Mouse (Mus musculus): ENCODE data around the gene Mtx2. TPM values are rescaled to one million over a fixed set of nuclear protein-coding genes. Genes with fewer than 3 reads are reported as not detected.

Mtx2 gene
- polyA plus RNA-seq (2012; rRNA removed), result 88.3 and 101 TPM in 2 replicates

GRCm38 (mm10) chr2:74825730-74826430 is at the start of gene Mtx2:
Gene Mtx2, plus strand, starts transcription at chr2:74825803.

Other genes starting within 250 kb of the Mtx2 start
- 29.8 and 32.9 TPM in 2 replicates for gene Lnpk, start 246.4 kb upstream of the Mtx2 start, polyA plus RNA-seq (2012; rRNA removed)
- gene Evx2, start 166.2 kb upstream of the Mtx2 start, polyA plus RNA-seq (2012; rRNA removed), result 0.80 and 0.93 TPM in 2 replicates
- 0.05 and 0.08 TPM in 2 replicates for gene Hoxd13, start 157.5 kb upstream of the Mtx2 start, polyA plus RNA-seq (2012; rRNA removed)
- not detected in 2 replicates for gene Hoxd12, start 150.8 kb upstream of the Mtx2 start, polyA plus RNA-seq (2012; rRNA removed)
- not detected in 2 replicates for gene Hoxd11, start 146.2 kb upstream of the Mtx2 start, polyA plus RNA-seq (2012; rRNA removed)
- not detected in 2 replicates for gene Hoxd10, start 133.9 kb upstream of the Mtx2 start, polyA plus RNA-seq (2012; rRNA removed)
- 0.04 TPM in 1 of 2 replicates, not detected in the other for gene Hoxd9, start 128.1 kb upstream of the Mtx2 start, polyA plus RNA-seq (2012; rRNA removed)
- gene Hoxd8, start 121.2 kb upstream of the Mtx2 start, polyA plus RNA-seq (2012; rRNA removed), result 0.12 and 0.19 TPM in 2 replicates
- gene Hoxd3, start 113.9 kb upstream of the Mtx2 start, polyA plus RNA-seq (2012; rRNA removed), result 0.05 and 2.5 TPM in 2 replicates
- gene Hoxd4, start 113.9 kb upstream of the Mtx2 start, polyA plus RNA-seq (2012; rRNA removed), result 0.23 and 0.33 TPM in 2 replicates
- gene Gm28230, start 99.1 kb upstream of the Mtx2 start, polyA plus RNA-seq (2012; rRNA removed), result 0.04 TPM in 1 of 2 replicates, not detected in the other
- gene Hoxd1, start 62.8 kb upstream of the Mtx2 start, polyA plus RNA-seq (2012; rRNA removed), result 0.66 TPM in 1 of 2 replicates, not detected in the other